Mouse (Mus musculus): ENCODE data around the gene Gm9837. TPM values are rescaled to one million over a fixed set of nuclear protein-coding genes. Genes with fewer than 3 reads are reported as not detected.

Gm9837 gene
- polyA plus RNA-seq, 1 experiment: not detected

DNA sequence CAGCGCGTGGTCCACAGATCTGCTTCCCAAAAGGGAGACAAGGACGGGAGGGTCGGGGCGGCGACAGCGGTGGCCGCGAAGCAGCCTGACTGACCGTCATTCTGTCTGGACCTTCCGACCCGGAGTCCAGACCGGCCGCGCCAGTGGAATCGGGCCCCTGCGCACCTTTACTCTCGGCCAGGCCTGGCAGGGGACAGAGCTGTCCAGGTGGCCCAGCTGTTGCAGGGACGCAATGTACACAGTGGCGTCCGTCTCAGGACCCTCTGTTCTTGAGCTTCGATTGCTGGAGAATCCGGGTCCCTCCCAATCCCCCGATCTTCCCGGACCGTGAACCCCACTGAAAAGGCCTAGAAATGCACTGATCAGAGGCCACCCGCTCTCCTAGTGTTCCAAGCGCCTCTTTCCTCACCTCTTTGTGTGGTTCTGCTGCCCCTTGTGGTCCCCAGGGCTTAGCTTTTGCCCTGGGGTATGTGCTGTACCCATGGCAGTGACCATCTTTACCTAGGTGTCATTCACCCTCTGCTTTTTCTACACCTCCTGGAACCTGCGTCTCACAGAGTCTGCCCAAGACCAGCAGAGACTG lies 12.8 kb downstream of the Gm9837 start:
- DNase-seq (ENCODE audit: extremely low spot score in 1 of 2, low spot score in 1 of 2): no peak

DNA sequence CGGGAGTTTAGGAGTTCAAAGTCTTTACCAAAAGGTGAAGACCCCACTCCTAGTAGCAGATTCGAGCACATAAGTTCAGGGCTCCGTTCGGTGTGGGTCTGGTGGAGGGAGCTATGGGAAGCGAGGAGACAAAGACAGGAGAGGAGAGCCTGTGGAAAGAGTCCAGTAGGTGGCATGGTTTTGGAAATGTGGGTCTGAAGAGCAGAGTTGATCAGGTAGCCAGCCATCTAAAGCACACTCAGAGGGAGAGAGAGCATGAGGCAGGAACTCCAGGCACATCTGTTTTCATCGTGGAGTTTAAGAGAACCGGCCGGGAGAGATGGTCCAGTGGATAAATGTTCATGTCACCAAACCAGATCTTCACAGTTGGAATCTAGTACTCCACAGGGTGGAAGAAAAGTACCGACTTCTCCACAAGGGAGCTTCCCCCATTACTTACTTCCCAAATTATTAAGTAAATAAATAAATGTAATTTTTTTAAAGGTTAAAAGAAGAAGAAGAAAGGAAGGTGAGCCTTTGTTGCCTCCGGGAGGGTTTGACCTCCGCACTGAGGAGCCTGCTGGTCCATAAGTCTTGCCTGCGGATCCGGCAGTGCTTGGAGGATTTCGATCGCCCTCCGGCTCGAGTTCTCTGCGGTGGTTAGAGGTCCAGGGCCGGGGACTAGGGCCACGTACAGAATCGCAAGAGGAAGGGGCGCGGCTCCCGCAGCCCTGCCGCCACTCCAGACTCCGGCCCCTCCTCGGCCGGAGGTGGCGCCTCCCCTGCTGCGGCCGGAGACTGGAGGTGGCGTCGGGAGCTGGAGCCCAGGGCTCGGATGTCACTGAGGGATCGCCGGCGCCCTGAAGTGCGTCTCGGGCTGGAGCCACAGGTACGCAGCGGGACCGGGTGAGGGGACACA lies 13.6 kb downstream of the Gm9837 start, which contains the start of the genes Gm10447 and Shroom1:
Gm10447 (minus strand) TSS at position 637 of the 898 bp plus-strand sequence.
Shroom1 (plus strand) TSS at position 732 of the 898 bp plus-strand sequence.
- DNase-seq (ENCODE audit: extremely low spot score in 1 of 2, low spot score in 1 of 2): no peak

DNA sequence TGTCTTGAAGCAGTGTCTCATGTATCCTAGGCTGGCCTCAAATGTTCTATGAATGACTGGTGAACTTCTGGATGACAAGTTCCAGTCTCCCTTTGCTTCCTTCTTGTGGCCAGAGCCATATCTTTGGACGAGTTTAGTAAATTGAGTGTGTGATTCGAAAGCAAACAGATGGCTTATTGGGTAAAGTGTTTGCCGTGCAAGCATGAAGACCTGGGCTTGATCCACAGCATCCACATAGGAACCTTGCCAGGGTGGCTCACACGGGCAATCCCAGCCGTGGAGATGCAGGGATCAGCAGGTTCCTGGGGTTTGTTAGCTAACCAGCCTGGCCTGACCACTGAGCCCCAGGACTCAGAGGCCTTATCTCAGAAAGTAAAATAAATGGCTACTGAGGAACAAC lies 17.2 kb downstream of the Gm9837 start:
- no peak for DNase-seq (ENCODE audit: extremely low spot score in 1 of 2, low spot score in 1 of 2)

DNA sequence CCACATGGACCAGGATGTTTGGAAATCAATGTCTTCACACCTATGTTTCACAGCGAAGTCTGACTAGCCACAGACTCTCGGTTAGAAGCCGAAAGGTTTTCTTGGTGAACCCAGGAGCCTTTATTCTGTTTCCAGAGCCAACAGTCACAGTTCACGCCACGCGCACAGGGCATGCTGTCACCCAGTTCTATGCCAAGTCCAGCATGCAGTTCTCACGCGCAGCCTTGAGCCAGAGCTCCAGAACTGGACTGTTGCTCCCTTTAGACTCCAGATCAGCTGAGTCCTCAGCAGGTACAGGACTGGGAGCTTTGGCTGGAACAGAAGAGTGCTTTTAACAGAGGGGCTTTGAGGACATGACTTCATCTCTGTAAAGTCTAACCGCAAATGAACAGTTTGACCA lies 17.9 kb downstream of the Gm9837 start:
- DNase-seq (ENCODE audit: extremely low spot score in 1 of 2, low spot score in 1 of 2): no peak

DNA sequence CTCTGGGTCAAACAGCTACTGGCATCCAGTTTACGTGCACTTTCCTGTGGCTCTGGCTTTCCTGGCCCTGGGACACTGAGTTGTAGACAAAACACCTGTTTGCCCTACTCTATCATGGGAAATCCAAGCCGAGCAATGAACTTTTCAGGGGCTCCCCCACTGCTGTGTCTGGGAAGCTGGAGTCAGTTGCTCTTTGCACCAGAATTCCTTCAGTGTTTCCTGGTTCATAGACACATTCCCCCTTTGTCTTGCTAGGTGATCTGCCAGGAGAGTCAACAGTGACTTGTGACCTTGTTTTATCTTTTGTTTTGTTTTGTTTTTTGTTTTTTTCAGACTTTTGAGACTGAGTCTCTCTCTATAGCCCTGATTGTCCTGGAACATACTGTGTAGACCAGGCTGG lies 18.9 kb downstream of the Gm9837 start:
- no peak for DNase-seq (ENCODE audit: extremely low spot score in 1 of 2, low spot score in 1 of 2)

DNA sequence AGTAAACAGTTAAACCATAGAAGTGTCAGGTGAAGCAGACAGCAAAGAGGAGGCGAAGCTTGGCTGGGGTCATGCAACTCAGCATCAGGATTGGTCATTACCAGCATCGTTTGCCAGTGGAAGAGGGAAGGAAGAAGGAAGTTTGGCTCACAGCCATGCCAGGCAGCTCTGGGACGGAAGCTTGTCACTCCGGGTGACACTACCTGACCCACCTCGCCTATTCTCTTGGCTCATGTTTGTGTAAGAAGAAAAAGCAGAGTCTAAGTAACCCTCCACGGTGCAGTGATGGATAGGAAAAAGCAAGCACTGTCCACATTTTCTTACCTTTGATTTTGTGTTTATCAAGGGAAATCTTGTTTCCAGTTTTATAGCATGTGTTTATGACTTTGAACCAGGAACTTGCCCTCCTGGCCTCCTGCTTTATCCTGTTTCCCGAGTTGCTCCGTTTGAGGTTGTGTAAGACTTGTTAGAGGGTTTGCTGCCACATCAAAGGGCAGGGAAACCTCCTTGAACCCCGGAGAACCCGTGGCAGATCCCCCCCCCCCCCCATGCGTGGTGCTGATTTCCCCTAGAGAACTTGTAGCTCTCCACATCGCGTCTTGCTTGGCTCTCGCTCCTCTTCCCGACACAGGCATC lies 20.1 kb downstream of the Gm9837 start:
- no peak for DNase-seq (ENCODE audit: extremely low spot score in 1 of 2, low spot score in 1 of 2)

DNA sequence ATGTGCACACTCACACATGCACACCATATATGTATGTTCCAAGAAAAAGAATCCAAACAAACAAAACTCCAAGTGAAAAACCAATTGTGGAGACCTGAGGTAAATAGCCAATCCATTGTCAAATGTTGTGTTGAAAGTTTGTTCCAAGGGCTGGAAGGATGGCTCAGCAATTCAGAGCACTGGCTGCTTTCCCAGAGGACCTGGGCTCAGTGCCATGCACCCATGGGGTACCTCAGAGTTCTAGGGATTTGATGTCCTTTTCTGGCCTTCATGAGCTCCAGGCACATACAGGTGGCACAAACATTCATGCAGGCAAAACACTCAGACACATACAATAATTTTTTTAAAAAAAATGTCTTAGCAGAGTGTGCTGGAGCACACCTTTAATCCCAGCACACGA lies 21.8 kb downstream of the Gm9837 start:
- DNase-seq (ENCODE audit: extremely low spot score in 1 of 2, low spot score in 1 of 2): no peak

DNA sequence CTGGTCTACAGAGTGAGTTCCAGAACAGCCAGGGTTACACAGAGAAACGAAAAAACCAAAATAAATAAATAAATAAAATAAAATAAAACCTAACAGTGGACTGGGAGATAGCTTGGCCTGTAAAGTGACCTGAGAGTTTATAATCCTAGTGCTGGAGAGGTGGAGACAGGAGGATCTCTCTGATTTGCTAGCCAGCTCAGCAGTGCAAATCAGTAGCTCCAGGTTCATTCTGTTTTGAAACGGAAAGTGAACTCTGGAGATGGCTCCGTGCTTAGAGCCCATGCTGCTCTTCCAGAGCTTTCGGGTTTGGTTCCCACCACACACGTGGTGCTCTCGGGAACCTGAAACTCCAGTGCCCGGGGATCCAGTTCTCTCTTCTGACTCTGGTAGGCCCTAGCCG lies 22.3 kb downstream of the Gm9837 start:
- DNase-seq (ENCODE audit: extremely low spot score in 1 of 2, low spot score in 1 of 2): no peak

DNA sequence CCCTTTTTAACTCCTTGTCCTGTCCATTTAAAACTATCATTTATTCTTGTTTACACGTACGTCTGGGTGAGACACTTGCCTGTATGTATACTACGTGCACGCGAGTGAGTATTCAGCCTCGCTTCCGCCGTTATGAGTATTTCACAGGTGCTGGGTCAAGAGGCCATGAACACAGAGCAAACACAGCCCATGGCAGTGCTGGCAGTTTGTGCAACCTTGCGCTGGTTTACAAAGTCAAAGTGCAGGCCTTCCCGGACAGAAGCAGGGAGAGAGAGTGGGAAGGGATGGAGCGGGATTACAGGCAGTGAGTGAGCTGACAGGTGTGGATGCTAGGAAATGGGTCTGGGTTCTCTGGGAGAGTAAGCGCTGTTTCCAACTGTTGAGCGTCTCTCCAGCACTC lies 24.1 kb downstream of the Gm9837 start:
- no peak for DNase-seq (ENCODE audit: extremely low spot score in 1 of 2, low spot score in 1 of 2)

DNA sequence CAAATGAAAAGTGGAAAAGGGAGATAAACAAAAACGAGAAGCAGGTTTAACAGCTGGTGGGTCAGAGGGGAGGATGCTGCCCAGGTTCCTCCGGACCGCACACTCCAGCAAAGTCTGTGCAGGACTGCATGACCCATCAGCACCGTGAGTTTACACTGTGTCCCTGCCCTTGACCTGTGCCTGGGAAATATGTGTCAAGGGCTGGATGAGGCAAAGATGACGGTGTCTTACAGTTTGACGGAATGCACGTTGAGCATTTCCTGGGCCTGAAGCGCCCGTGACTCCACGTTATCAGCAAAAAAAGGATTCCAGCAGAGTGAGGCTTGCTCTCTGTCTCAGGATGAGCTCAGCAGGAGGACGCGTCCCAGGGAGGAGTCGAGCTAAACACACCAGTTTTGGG lies 24.7 kb downstream of the Gm9837 start:
- no peak for DNase-seq (ENCODE audit: extremely low spot score in 1 of 2, low spot score in 1 of 2)

DNA sequence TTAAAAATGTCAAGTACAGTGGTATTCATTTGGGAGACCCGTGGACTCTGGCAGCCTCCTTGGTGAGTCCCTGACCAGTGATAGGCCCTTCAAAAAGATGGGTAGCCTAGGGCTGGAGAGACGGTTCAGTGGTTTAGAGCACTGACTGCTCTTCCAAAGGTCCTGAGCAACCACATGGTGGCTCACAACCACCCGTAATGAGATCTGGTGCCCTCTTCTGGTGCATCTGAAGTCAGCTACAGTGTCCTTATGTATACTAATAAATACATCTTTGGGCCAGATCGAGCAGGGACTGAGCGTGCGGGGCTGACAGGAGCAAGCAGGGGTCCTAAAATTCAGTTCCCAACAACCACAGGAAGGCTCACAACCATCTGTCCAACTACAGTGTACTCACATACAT lies 26.4 kb downstream of the Gm9837 start:
- DNase-seq (ENCODE audit: extremely low spot score in 1 of 2, low spot score in 1 of 2): no peak

DNA sequence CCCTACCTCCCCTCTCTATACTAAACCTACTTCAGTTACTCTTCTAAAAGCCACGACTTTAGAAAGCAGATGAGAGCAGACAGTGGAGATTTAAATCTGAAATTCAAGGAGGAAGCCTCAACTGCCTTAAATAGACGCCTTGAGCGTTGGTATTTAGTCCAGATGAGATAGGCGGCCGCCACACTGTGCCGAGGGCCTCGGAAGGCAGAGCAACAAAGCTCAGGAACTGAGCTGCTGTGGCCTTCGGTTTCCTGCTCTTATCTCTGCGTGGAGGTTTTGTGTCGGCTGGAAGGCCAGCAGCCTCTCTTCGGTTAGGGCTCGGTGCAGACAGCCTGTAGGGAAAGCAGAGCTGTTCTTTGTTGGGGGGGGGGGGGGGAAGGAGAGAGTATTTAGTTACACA lies 28.4 kb downstream of the Gm9837 start:
- no peak for DNase-seq (ENCODE audit: extremely low spot score in 1 of 2, low spot score in 1 of 2)

DNA sequence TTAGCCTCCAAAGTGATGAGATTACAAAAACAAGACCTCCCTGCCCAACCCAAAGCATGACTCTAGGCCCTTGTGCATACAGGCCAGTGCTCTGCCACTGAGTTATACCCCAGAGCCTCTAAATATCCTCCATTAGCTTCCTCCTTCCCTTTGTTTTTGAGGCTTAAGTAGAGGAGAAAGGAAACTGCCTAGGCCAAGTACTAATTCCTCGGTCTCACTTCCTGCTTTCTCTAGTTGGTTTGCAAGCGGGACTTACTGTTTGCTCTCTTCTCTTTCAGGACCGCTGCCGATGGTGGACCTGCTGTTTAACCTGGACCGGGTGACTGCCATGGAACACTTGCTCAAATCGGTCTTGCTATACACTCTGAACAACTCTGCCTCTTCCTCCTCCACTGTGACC lies 33.9 kb downstream of the Gm9837 start:
- DNase-seq (ENCODE audit: extremely low spot score in 1 of 2, low spot score in 1 of 2): no peak

DNA sequence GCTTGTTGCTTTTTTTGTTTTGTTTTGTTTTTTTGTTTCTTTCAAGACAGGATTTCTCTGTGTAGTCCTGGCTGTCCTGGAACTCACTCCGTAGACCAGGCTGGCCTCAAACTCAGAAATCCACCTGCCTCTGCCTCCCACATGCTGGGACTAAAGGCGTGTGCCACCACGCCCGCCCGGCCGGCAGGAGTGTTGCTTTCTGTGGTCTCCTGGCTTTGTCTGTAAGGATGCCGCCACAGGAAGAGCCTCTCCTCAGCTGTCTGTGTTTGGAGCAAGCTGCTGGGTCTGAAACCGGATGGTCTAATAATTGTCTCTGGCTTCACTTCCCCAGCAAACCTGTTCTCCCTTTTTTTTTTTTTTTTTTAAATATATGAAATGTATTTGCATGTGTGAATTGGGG lies 34.8 kb downstream of the Gm9837 start:
- no peak for DNase-seq (ENCODE audit: extremely low spot score in 1 of 2, low spot score in 1 of 2)

DNA sequence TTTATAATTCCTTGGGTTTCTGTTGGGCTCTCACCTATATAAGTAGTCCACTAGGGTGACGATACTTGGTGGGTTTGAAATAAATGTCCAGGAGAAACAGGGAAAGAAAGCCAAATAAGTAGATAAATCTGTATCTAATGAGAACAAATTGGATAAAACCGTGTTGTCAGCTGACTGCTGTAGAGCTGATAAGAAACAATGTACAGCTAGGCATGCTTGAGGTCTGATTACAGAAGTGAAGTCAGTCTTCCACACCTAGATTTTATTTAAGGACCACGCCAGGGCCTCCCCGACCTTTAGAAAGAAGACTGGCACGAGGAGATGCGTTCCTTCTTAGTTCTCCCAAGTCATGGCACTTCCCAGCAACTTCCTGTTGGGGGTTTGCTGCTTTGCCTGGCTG lies 37.2 kb downstream of the Gm9837 start:
- no peak for DNase-seq (ENCODE audit: extremely low spot score in 1 of 2, low spot score in 1 of 2)

DNA sequence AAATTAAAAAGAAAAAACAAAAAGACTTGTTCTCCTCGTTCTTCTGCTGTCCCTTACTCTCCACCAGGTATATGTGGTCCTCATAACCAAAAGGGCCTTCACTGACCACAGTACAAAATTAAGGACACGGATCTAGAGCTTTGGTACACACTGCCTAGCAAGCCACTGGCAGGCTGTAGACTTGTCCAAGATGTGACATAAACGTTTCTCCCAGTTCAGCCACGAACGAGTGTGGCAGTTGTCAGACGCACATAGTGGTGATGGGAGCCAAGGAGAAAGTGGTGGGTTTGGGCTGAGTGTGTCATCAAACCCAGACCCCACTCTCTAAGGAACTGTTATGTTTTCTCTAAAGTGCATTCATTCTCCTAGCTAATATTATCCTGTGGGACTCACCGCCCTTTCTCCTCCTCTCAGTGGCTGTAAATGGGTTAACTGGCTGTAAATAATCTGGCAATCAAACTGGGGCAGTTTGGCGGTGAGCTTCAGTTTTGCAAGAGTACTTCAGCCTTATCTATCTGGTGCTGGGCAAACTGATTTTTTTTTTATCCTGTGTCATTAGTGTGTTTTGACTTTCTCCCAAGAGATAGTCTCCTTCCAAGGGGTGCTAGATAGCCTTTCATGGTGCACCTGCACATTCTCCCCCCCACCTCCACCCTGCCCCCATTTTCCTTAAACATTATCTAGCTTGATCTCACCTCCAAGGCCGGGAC lies 38.8 kb downstream of the Gm9837 start:
- no peak for DNase-seq (ENCODE audit: extremely low spot score in 1 of 2, low spot score in 1 of 2)

DNA sequence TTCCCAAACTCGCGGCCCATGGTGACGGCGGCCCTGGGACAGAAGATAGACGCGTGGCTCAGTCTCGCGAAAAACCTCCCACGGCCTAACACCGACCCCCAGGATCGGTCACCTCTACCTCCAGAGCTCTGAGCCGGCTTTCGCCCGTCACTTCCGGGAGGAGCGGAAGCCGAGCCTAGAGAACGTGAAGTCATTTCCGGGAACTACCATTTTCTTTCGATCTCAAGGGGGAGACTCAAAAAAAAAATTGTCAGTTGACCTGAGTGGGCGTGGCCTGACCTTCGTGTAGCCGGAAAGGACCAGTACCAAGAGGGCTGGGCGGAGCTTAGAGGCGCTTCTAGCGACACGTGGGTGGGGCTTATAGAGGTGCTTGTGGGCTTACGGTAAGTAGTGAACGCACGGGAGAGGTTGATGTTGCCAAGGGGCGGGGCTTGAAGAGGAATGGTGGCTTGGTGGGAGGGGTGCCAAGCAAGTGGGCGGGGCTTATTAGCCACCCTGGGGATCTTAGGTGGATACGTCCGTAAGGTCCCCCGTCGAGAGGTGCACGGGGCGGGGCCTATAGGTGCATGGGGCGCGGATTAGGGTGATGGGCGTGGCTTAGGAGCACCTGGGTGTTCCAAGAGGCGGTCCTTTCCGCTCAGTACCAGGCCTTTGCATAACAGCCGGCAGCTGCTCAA lies 39.5 kb downstream of the Gm9837 start, which contains the start of the genes Uqcrq and Gdf9:
Uqcrq (minus strand) TSS at position 162 of the 677 bp plus-strand sequence.
Gdf9 (plus strand) TSS at position 354 of the 677 bp plus-strand sequence.
- peak; percentile 100 for DNase-seq (ENCODE audit: extremely low spot score in 1 of 2, low spot score in 1 of 2)

DNA sequence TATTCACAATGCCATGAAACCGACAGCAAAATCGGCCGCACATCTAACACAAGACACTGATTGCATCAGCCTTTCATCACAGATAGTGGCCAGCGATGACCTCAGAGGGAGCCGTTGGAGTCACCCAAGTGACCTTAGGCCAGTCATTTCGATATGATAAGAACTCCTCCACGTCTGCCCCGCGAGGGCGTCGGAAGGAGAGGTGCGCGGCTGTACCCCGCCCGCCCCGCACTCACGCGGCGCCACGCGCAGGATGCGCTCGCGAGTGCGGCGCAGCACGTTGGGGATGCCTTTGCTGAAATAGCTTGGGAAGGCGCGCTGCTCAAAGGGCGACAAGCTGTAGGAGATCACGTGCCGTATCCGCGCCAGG lies 40.0 kb downstream of the Gm9837 start:
- DNase-seq (ENCODE audit: extremely low spot score in 1 of 2, low spot score in 1 of 2): no peak

DNA sequence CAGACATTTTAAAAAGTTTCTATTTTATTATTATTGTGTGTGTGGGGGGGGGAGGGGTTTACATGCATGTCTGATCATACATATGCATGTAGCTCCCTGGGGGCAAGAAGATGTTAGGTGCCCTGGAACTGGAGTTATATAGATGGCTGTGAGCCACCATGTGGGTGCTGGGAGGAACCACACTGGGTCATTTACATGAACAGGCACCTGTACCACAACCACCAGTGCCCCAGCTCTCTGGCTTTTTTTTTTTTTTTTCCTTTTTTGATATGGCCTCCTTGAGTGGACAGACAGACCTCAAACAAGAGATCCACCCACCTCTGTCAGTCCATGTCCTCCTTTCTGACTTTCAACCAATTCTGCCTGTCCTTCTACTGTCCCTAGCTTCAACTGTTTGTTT lies 41.1 kb downstream of the Gm9837 start:
- no peak for DNase-seq (ENCODE audit: extremely low spot score in 1 of 2, low spot score in 1 of 2)

DNA sequence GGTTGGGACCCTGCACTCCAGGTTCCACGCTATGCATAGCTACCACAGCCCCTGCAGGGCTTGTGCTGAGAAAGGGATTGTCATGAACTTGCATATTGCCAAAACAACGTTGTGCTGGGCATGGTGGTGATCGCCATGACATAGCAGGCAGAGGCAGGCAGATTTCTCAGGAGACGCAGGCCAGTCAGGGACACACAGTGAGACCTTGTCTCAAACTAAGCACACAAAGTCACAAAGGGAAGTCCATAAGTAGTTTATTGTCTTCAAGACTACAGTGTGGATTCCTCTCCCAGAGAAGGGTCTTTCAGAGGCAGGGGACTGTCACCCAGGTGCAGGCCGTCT lies 41.6 kb downstream of the Gm9837 start:
- no peak for DNase-seq (ENCODE audit: extremely low spot score in 1 of 2, low spot score in 1 of 2)

All from frontal cortex, adult 2 months (tissue).